Mouse (Mus musculus) liver, embryonic 12.5 days (tissue): Measurements from ENCODE around the gene Rad23a. TPM values are rescaled to one million over a fixed set of nuclear protein-coding genes. Genes with fewer than 3 reads are reported as not detected.
"Not testable (repeated sequence)": the region's sequence is repeated elsewhere in the genome, so short reads cannot be mapped to it uniquely, and the experiment has no call there.

Experiments used
- ATAC-seq: fragments of 200-750 bp; cut with Nextera tagmentation; 2 replicates; pipeline ENCODE4 v1.8.0; 2017; ENCODE audit warnings: moderate number of reproducible peaks, mild to moderate bottlenecking, moderate library complexity
- H3K27ac ChIP-seq: fragments of 300-500 bp; sonication (generic); 2 replicates; pipeline ENCODE4 v1.5.1; 2016; ENCODE audit warnings: mild to moderate bottlenecking
- H3K27me3 ChIP-seq: fragments of 300-500 bp; sonication (generic); replicated peaks from 2 replicates; pipeline ENCODE4 v1.6.1; 2016; ENCODE audit warnings: mild to moderate bottlenecking, moderate library complexity
- H3K36me3 ChIP-seq: fragments of 300-500 bp; sonication (generic); 2 replicates; pipeline ENCODE4 v1.6.1; 2016; ENCODE audit warnings: mild to moderate bottlenecking, moderate library complexity
- H3K4me1 ChIP-seq: fragments of 300-500 bp; sonication (generic); 2 replicates; pipeline ENCODE4 v1.6.1; 2016
- H3K4me2 ChIP-seq: fragments of 300-500 bp; sonication (generic); 2 replicates; pipeline ENCODE4 v1.6.1; 2016; ENCODE audit warnings: mild to moderate bottlenecking, moderate library complexity
- H3K4me3 ChIP-seq: fragments of 300-500 bp; sonication (generic); 2 replicates; pipeline ENCODE4 v1.5.1; 2016; ENCODE audit warnings: mild to moderate bottlenecking, moderate library complexity
- H3K9ac ChIP-seq: fragments of 300-500 bp; sonication (generic); 2 replicates; pipeline ENCODE4 v1.6.1; 2016; ENCODE audit warnings: mild to moderate bottlenecking, moderate library complexity
- H3K9me3 ChIP-seq: fragments of 300-500 bp; sonication (generic); replicated peaks from 2 replicates; pipeline ENCODE4 v1.6.1; 2016; ENCODE audit warnings: mild to moderate bottlenecking, moderate library complexity
- WGBS: fragments of 180-500 bp; shearing (Covaris S2); methylation state at CpG from one replicate; pipeline ENCODE4 v1.1.7; 2016; ENCODE audit not compliant: insufficient replicate concordance; 5-methylcytosine and 5-hydroxymethylcytosine counted together
- polyA plus RNA-seq: library from polyadenylated mRNA; unstranded; fragments of >200 nt; fragmentation: Nextera tagmentation; extraction: Ambion mirVana; gene quantifications from 2 replicates; pipeline ENCODE4 v1.2.1, GENCODE M21; 2016

The Rad23a gene
- polyA plus RNA-seq, 1 experiment from 2014 or later: 274 TPM

DNA sequence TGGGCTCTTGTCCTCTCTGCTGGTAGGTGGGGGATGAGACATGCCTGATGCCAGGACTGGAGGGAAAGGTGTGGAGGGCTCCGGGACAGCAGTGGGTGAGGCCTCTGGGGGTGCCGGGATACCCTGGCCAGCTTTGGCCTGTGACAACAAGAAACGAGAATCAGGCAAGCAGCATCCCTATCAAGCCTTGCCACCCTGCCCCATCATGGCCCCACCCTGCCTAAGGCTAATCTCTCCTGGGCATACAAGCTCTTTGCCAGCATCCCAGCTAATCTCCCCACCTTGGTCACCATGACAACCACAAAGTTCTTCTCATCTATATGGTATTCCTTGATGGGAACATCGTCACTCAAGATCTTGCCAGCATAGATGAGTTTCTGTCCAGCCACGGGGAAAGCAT, 2.0 kb downstream of the Rad23a start:
- 33% methylated on average over 5 of the region's 5 CpGs for WGBS
- Histone ChIP-seq H3K4me1 (peaks cover 91% of the 10 kb centered on the region), H3K4me3 (peak overlapping the region; percentile 81), H3K36me3 (peaks cover 86% of the 10 kb centered on the region), H3K27ac (peak overlapping the region; percentile 96), H3K27me3 (no peaks in the 10 kb centered on the region), H3K4me2 (peak overlapping the region; percentile 81), H3K9ac (peak overlapping the region; percentile 90), H3K9me3 (no peaks in the 10 kb centered on the region)
- peak; percentile 89 for ATAC-seq

DNA sequence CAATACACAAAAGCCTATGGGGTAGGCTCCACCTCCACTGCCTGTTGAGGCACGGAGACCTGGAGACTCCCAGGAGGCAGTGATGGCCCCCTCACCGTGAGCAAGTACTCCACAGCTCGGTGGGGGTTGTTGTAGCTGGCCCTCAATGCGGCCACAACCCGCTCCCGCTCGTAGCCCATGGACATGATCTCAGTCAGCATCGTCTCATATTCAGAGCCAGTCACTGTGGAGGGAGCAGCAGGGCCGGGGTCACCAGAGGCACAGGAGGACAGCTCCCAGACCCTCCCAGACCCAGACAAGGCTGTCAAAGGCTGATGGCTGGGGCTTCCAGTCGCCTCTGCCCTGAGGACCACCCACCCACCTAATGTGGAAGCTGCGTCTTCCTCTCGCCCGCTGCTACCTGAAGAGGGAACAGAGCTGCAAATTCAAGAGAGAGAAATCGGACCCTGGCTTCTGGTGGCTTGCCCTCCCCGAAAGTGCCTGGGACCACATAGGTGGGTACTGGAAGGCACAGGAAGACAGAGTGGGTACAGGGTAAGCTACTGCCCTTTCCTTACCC, 2.5 kb downstream of the Rad23a start:
- Histone ChIP-seq H3K9me3 (no peaks in the 10 kb centered on the region), H3K9ac (peak overlapping the region; percentile 88), H3K27ac (peak overlapping the region; percentile 96), H3K36me3 (peaks cover 84% of the 10 kb centered on the region), H3K4me2 (peak overlapping the region; percentile 81), H3K4me1 (peaks cover 91% of the 10 kb centered on the region), H3K27me3 (no peaks in the 10 kb centered on the region), H3K4me3 (peak overlapping the region; percentile 81)
- WGBS: 78% methylated on average over 15 of the region's 15 CpGs
- no peak for ATAC-seq

DNA sequence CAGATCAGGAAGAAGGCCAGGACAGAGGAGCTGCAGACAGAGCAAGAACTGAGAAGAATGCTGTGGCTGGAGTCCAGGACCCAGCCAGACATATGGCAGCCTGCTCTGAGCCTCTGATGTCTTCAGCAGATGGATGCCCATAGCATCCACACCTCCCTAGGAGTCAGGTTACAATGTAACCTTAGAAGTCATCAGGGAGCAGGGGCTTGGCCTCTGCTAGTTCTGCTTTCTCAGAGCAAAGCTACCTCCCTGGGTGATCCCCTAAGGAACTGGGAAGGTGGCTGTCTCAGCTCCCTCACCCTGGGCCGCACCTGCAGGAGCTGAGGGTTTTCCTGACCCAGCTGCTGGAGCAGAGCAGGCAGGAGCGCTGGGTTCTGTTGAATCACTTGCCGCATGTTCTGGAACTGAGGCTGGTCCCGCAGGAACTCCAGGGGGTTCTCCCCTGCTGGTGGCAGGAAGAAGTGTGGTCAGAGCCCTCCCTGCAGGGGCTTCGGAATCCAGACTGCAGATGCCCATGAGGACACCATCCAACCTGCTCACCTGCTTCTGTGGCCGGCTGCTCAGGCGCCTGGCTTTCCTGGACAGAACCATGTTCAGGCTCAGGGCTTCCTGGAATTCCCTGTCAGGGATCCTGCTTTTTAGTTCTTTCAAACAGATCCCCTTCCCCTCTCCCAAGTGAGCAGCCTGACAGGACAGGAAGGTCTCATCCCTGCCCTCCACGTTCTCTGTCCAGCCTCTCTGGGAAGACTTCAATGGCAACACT, 3.1 kb downstream of the Rad23a start:
- ATAC-seq: no peak
- Histone ChIP-seq H3K4me2 (peak overlapping the region; percentile 81), H3K4me3 (peak overlapping the region; percentile 81), H3K36me3 (peaks cover 77% of the 10 kb centered on the region), H3K27me3 (no peaks in the 10 kb centered on the region), H3K4me1 (peaks cover 87% of the 10 kb centered on the region), H3K27ac (peak overlapping the region; percentile 96), H3K9ac (peak overlapping the region; percentile 88), H3K9me3 (no peaks in the 10 kb centered on the region)
- WGBS: 74% methylated on average over 8 of the region's 8 CpGs

DNA sequence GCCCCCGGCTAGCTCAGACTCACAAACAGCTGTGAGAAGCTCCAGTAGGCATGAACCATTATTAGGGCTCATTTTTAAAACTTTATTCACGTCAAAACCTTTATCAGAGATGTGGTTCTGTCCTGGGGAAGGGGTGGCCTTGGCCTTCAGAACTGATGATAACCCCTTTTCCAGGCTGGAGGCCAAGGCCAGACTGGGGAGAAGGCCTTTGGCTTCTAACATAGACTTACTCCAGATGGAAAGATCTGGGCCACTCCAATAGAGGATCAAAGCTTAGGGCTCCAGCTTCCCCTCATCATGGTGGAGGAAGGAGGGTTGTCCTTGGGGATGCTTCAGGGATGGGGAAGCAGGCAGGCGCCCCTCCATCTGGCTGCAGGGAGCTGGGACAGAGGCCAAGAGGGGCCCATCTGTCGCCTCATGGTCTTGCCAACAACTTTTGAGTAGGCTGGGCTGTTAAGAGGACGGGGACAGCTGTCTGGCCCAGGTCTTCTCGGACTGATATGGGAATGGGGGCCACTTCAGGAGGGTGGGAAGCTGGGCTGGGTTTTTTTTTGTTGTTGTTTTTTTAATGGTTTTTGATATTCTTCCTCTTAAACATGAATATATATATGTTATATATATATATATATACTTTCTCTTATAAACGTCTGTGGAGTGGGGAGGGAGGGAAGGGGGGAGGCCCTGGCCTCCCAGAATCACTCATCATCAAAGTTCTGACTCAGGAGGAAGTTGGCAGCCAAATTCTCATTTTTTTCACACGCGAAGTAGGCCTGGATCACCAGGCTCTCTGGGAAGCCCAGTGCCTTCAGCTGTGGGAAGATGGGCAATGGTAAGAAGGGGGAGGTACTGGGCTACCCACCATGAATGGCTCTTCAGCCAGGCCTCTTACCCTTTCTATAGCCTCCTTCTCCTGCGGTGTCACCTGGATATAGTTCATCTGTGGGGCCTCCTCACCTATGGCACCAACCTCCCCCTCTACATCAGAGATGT, 5.3 kb downstream of the Rad23a start:
- 75% methylated on average over 10 of the region's 10 CpGs for whole genome bisulfite sequencing
- H3K36me3 ChIP-seq: peaks cover 64% of the 10 kb centered on the region
- ATAC-seq: no peak
- H3K4me3 ChIP-seq: peak overlapping the region; percentile 97
- H3K9me3 ChIP-seq: no peaks in the 10 kb centered on the region
- H3K4me2 ChIP-seq: peak overlapping the region; percentile 81
- no peaks in the 10 kb centered on the region for H3K27me3 ChIP-seq
- H3K27ac ChIP-seq: peak overlapping the region; percentile 96
- H3K4me1 ChIP-seq: peaks cover 78% of the 10 kb centered on the region
- H3K9ac ChIP-seq: peak overlapping the region; percentile 88

DNA sequence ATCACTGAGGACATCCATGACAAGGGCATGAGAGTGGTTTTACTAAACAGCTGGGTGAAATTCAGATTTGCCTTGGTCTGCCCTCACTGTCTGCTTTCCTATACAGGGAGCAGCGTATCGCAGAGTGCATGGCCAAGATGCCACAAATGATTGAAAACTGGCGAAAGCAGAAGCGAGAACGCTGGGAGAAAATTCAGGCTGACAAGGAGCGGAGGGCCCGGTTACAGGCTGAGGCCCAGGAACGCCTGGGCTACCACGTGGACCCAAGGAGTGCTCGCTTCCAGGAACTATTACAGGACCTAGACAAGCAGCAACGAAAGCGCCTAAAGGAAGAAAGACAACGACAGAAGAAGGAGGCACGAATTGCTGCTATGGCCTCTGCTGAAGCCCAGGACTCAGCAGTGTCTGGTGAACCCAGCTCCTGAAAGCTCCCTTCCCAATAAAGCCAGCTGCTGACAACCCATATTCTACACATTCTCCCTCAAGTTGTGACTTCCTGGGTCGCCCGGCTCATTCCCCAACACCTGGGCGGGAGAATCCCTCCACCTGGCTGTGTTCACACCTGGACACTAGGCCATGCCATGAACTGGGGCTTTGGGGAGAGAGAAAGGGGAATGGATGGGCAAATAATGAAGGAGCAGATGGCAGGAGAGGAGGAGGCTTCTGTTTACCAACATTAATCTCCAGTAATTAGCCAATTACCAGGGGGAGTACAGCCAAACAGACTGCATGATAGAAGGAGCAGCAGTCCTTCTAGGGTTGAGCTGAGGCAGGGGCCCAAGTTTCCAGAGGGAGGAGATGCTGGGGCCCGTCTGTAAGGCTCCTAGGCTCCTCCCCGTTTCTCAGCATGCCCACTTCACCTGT, 6.2 kb downstream of the Rad23a start:
- peak overlapping the region; percentile 79 for H3K4me2 ChIP-seq

DNA sequence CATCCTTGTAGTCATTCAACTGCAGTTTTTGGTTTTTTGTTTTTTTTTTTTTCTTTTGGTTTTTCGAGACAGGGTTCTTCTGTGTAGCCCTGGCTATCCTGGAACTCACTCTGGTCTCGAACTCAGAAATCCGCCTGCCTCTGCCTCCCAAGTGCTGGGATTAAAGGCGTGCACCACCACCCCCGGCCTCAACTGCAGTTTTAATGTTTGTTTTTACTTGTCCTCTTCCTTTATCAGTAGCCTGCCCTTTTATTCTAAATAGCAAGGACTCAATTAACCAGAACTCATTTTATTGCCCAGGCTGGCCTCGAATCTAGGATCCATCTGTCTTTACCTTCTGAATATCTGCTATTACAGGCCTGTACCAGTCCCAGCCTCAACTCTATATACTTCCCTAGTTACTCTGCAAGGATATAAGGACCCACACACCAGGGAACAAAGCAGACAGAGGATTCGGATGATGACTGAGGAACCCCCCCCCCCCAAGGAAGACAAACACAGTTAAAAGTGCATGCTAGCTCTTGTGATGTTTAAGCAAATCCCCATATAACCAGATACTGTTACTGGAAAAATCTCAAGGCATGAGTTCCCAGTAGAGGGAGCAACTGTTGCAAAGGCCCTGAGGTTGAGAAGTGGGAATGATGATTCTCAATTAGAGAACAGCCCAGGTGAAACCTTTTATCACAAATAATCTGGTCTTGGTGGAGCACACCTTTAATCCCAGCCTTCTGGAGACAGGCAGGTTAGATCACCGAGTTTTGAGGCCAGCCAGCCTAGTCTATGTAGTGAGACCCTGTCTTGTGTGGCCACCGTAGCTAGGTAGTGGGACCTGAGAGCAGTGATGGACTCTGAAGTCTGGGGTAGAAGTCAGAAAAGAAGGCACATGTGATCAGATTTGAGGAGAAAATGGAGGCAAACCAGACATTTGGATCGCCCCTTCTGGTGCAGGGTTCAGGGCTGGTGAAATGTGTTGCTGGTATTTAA, 7.4 kb downstream of the Rad23a start:
- H3K9ac ChIP-seq: peak overlapping the region; percentile 99
- peak overlapping the region; percentile 96 for H3K27ac ChIP-seq
- H3K4me2 ChIP-seq: peak overlapping the region; percentile 79
- H3K27me3 ChIP-seq: no peaks in the 10 kb centered on the region
- H3K4me3 ChIP-seq: peak overlapping the region; percentile 97
- H3K4me1 ChIP-seq: peaks cover 64% of the 10 kb centered on the region
- peaks cover 53% of the 10 kb centered on the region for H3K36me3 ChIP-seq
- H3K9me3 ChIP-seq: no peaks in the 10 kb centered on the region
- 38% methylated on average over 10 of the region's 10 CpGs for WGBS
- ATAC-seq: no peak

More for the DNA sequence above, 6.2 kb downstream of the Rad23a start:
- peak overlapping the region; percentile 99 for H3K9ac ChIP-seq
- ATAC-seq: no peak
- H3K36me3 ChIP-seq: peaks cover 65% of the 10 kb centered on the region
- no peaks in the 10 kb centered on the region for H3K27me3 ChIP-seq
- H3K27ac ChIP-seq: peak overlapping the region; percentile 96
- no peaks in the 10 kb centered on the region for H3K9me3 ChIP-seq
- WGBS: 82% methylated on average over 19 of the region's 19 CpGs
- peaks cover 76% of the 10 kb centered on the region for H3K4me1 ChIP-seq
- H3K4me3 ChIP-seq: peak overlapping the region; percentile 97

DNA sequence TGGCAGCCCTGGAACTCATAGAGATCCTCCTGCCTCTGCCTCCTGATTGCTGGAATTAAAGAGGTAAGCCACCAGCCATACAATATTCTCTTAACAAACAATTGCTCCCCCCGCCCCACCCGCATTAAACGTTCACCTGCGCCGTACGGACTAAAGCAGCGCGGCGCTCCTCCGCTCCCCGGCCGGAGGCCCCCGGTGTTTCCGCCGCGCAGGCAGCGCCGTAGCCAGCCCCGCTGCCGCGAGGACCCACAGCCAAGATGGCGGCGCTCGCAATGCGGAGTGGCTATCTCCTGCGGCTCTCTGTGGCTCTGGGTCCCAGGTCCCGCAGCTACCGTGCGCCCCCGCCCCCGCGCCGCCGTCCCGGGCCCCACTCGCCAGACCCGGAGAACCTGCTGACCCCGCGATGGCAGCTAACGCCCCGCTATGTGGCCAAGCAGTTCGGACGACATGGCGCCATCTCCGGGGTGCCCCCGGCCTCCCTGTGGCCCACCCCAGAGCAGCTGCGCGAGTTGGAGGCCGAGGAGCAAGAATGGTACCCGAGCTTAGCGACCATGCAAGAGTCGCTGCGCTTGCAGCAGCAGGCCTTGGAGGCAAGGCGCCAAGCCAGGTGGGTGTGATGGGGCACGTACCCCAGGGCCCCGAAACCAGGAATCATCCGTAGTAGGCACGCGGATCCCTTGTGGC, 8.3 kb downstream of the Rad23a start:
- peaks cover 45% of the 10 kb centered on the region for H3K36me3 ChIP-seq

DNA sequence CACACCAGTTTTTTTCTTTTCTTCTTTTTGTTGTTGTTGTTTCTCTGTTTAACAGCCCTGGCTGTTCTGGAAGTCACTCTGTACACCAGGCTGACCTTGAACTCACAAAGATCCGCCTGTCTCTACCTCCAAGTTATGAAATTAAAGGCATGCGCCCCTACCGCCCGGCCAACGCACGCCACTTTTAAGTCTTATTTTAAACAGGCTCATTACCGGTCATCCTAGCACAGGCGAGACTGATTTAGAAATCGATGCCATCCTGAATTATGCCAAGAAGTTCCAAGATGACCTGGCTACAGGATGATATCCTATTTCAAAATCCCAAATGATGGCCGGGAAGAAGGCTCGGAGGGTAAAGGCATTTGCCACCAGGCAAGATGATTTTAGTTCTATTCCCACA, 9.0 kb downstream of the Rad23a start, which contains the start of gene Gadd45gip1:
Gadd45gip1 (plus strand) TSS at position 33 of the 400 bp plus-strand sequence.
- peak within 1 kb of the TSS; percentile 99 for H3K9ac ChIP-seq
- H3K27ac ChIP-seq: peak within 1 kb of the TSS; percentile 96
- ATAC-seq: peak; percentile 31; the same call in 1 of the 2 replicates
- peak within 1 kb of the TSS; percentile 79 for H3K4me2 ChIP-seq
- peak within 1 kb of the TSS; percentile 97 for H3K4me3 ChIP-seq
- 31% methylated on average over 11 of the region's 11 CpGs for WGBS
- H3K9me3 ChIP-seq: no peaks in the 10 kb centered on the region
- H3K27me3 ChIP-seq: no peaks in the 10 kb centered on the region
- H3K4me1 ChIP-seq: peaks cover 58% of the 10 kb centered on the region
- H3K36me3 ChIP-seq: peaks cover 38% of the 10 kb centered on the region

More for the DNA sequence above, 8.3 kb downstream of the Rad23a start:
- peak; percentile 82 for ATAC-seq
- Histone ChIP-seq H3K27me3 (no peaks in the 10 kb centered on the region), H3K4me2 (peak overlapping the region; percentile 79), H3K27ac (peak overlapping the region; percentile 96), H3K4me1 (peaks cover 58% of the 10 kb centered on the region), H3K9ac (peak overlapping the region; percentile 99), H3K9me3 (no peaks in the 10 kb centered on the region), H3K4me3 (peak overlapping the region; percentile 97)
- WGBS: under 1% methylated on average over 59 of the region's 59 CpGs

DNA sequence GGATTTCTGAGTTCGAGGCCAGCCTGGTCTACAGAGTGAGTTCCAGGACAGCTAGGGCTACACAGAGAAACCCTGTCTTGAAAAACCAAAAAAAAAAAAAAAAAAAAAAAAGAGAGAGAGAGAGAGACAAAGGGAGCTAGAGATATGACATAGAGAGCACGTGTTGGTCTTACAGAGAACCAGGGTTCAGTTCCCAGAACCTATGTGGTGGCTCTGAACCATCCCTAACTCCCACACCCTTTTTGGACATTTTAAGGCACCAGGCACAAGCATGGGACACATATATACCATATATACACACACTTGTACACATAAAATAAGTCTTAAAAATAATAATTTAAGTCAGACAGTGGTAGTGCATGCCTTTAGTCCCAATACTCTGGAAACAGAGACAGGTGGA, 13.9 kb downstream of the Rad23a start:
- Histone ChIP-seq H3K4me2 (peak overlapping the region; percentile 51; the same call in 1 of the 2 replicates), H3K4me1 (peaks cover 63% of the 10 kb centered on the region)
- 37% methylated on average over 2 of the region's 2 CpGs for WGBS

More for the DNA sequence above, 13.9 kb downstream of the Rad23a start:
- peak; percentile 59 for ATAC-seq
- not testable (repeated sequence) for H3K4me3 ChIP-seq, H3K27me3 ChIP-seq, H3K36me3 ChIP-seq, H3K9me3 ChIP-seq, H3K27ac ChIP-seq
- H3K9ac ChIP-seq: peak overlapping the region; percentile 22; the same call in 1 of the 2 replicates
